Mouse (Mus musculus) CH12F3 (cell line): Measurements from ENCODE around the gene Teddm2.

Experiments used
- in situ Hi-C: fragments of 300-500 bp; cut with MboI; formaldehyde crosslinking; loops from 2 replicates; pipeline ENCODE4 v1.14.3; 2020; ENCODE audit warnings: low sequenced_read_pairs

Teddm2 gene

GRCm38 (mm10) chr1:153842121-153842740, 57.8 kb downstream of the Teddm2 start:
- in situ Hi-C loops = no loop called here

DNA sequence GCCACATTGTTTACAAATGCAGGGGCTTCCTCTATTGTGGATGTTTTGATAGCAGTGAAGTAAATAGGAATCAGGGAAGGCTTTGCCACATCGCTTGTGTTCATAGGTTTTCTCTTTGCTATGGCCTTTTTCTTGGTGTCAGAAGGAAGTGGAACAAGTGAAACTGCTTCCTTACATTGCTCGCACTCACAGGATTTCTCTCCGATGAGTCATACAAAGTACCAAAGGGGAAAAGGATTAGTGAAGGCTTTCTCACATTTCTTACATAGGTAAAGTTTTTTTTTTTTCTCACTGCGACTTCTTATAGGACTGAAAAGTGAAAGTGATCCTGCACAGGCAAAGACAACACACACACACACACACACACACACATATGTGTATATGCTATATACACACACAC, 64.0 kb downstream of the Teddm2 start:
- in situ Hi-C loops = no loop called here

- in situ Hi-C loops = no loop called here
Observed at GRCm38 (mm10) chr1:153830746-153831145, 69.3 kb downstream of the Teddm2 start.

DNA sequence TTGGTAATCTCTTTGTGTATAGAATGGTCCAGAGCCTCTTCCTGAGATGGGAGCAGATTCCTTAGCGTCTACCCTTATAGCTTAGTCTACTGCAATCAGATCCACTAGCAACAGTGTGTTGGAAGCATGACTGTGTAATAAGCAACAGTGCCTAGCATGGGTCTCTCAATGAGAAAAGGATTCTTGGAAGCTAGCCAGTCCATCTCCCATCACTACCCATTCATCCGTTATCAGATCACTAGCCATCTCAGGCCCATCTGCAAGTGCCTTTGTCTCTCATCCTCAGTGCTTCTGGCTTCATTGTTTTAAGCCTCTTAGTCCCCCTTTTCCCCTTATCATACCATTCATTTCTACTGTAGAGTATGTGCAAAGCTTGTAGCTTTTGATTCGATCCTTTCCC, 79.8 kb downstream of the Teddm2 start:
- in situ Hi-C loops = no loop called here

DNA sequence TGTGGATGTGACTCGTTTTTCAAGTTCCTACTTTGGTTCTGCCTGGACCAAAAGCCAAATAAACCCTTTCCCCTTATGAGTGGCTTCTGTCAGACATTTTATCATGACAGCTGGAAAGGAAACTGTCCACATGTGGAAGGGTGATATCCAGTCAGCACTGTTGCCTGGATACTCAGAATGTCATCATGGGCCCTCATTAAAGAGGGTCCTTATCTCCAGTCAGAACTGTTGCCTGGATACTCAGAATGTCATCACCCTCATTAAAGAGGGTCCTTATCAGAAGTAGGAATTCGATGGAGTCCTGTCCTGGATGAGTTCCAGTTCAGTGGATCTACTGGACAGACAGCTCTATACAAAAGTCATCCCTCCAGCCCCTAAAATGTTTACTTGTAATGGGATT, 85.8 kb downstream of the Teddm2 start:
- in situ Hi-C loops = no loop called here

- in situ Hi-C loops = no loop called here
Observed at GRCm38 (mm10) chr1:153807390-153807993, 92.5 kb downstream of the Teddm2 start.

GRCm38 (mm10) chr1:153803530-153803929, 96.5 kb downstream of the Teddm2 start:
- in situ Hi-C loops = no loop called here

DNA sequence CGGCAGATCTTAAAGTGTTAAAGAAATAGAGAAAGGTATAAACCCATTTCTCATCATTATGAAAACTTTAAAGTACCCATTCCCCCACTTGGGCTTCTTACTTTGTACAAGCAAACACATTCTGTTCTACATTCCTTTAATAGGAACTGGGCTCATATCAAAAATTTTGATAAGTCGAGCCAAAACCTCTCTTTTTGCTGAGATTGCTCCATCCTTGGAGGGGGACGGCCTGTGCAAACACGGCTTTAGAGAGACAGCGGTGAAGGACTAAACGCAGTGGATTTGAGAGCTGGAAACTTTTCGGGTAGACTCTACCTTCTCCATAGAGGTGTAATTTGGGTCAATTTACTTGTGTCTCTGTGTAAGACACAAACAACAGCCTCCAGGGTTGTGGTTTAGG, 97.3 kb downstream of the Teddm2 start:
- in situ Hi-C loops = no loop called here
